Comparison of ENCODE assay signal across 15 mouse cellular contexts in genomic region chr16:24735754-24736153, GRCm38 (mm10).
"Had no signal": no experiment of that assay in that cellular context is flagged by ENCODE, and none has a peak within 500 bp of the region (broad histone marks: within the 10 kb centered on the region; RNA-seq: fewer than 3 reads in every experiment).

No protein-coding gene starts in this region.

- ATAC-seq: midbrain, embryonic 16.5 days had no signal

- H3K27me3 ChIP-seq: midbrain, embryonic 12.5 days; neural tube, embryonic 13.5 days; neural tube, embryonic 15.5 days had no signal

- H3K36me3 ChIP-seq: midbrain, embryonic 10.5 days; midbrain, embryonic 12.5 days; neural tube, embryonic 13.5 days; neural tube, embryonic 15.5 days had no signal

- DNase-seq: lung, adult 18-20 months; lung, embryonic 14.5 days; lung, postnatal 14 days; lung, postnatal 4 days; midbrain, embryonic 14.5 days; right cerebral cortex, adult 18-20 months; thymus, adult 18-20 months; thymus, postnatal 14 days; thymus, postnatal 36 days had no signal

- H3K27ac ChIP-seq: midbrain, embryonic 10.5 days; midbrain, embryonic 12.5 days; neural tube, embryonic 13.5 days; neural tube, embryonic 15.5 days had no signal

- H3K4me3 ChIP-seq: midbrain, embryonic 10.5 days; midbrain, embryonic 12.5 days; myocyte; neural tube, embryonic 13.5 days; neural tube, embryonic 15.5 days had no signal

- H3K9me3 ChIP-seq: midbrain, embryonic 10.5 days; midbrain, embryonic 12.5 days; neural tube, embryonic 13.5 days; neural tube, embryonic 15.5 days had no signal

- H3K4me1 ChIP-seq: neural tube, embryonic 15.5 days had no signal

- H3K9ac ChIP-seq: lung, embryonic 14.5 days; midbrain, embryonic 12.5 days; neural tube, embryonic 13.5 days; neural tube, embryonic 15.5 days had no signal

- H3K4me2 ChIP-seq: lung, embryonic 14.5 days; midbrain, embryonic 12.5 days; neural tube, embryonic 13.5 days; neural tube, embryonic 15.5 days had no signal
